Mouse (Mus musculus): Measurements from ENCODE around the gene Enkd1. TPM values are rescaled to one million over a fixed set of nuclear protein-coding genes. Genes with fewer than 3 reads are reported as not detected.

The Enkd1 gene
- polyA plus RNA-seq, 1 experiment from 2014 or later: 10.1 TPM

GRCm38 (mm10) chr8:105689256-105689982 lies 18.6 kb downstream of the Enkd1 start:
- 52% methylated on average over 34 of the region's 35 CpGs for WGBS
- Histone ChIP-seq H3K9ac (ENCODE audit: low read length) (no peak overlapping the region), H3K4me3 (ENCODE audit: control insufficient read depth in 1 of 2, insufficient read depth in 1 of 2, low read depth in 1 of 2, low read length in 2 of 2) (no peak overlapping the region), H3K27ac (replicated peaks in 1 of 2; ENCODE audit: control insufficient read depth in 1 of 2, insufficient read depth in 1 of 2, low read depth in 2 of 2, low read length in 2 of 2) (no peak overlapping the region), H3K4me1 (ENCODE audit: control insufficient read depth in 2 of 2, insufficient read depth in 2 of 2, low read length in 2 of 2) (peaks cover 5 to 15% of the 10 kb centered on the region in 2 experiments; a peak in 2 of 4 replicates), H3K9me3 (ENCODE audit: control insufficient read depth, low read length) (peaks cover 4% of the 10 kb centered on the region; the same call in 1 of the 2 replicates), H3K4me2 (ENCODE audit: low read length) (no peak overlapping the region), H3K27me3 (ENCODE audit: control insufficient read depth, insufficient read depth, low read length) (peaks cover 15% of the 10 kb centered on the region), H3K36me3 (ENCODE audit: control insufficient read depth, insufficient read depth, low read length) (peaks cover 2% of the 10 kb centered on the region)
- ATAC-seq (ENCODE audit: insufficient number of reproducible peaks, insufficient read depth, low FRiP score, low read depth): no peak

DNA sequence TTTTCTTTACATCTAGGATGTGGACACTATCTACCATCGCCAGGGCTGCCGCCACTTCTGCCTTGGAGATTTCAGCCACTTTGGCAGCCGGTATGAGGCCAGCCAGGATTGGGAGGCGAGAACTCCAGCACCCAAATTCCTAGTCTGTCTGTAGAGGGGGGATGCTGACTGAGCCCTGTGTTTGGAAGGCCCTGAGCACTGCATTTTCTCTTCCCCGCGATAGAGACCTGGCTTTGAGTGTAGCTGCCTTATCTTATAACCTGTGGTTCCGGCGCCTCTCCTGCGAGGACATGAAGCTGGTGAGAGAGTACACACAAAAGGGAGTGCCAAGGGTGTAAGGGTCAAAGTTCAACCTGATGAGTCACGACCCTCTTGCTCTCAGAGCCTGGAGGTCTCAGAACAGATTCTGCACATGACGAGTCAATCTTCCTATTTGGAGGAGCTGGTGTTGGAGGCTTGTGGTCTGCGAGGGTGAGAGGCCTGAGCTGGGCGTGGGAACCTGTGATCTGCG lies 19.7 kb downstream of the Enkd1 start:
- Histone ChIP-seq H3K9ac (ENCODE audit: low read length) (no peak overlapping the region), H3K27me3 (ENCODE audit: control insufficient read depth, insufficient read depth, low read length) (peaks cover 15% of the 10 kb centered on the region), H3K4me3 (ENCODE audit: control insufficient read depth in 1 of 2, insufficient read depth in 1 of 2, low read depth in 1 of 2, low read length in 2 of 2) (no peak overlapping the region), H3K4me1 (ENCODE audit: control insufficient read depth in 2 of 2, insufficient read depth in 2 of 2, low read length in 2 of 2) (peaks cover 0 to 10% of the 10 kb centered on the region in 2 experiments; a peak in 1 of 4 replicates), H3K9me3 (ENCODE audit: control insufficient read depth, low read length) (peaks cover 4% of the 10 kb centered on the region; the same call in 1 of the 2 replicates), H3K4me2 (ENCODE audit: low read length) (no peak overlapping the region), H3K36me3 (ENCODE audit: control insufficient read depth, insufficient read depth, low read length) (peaks cover 13% of the 10 kb centered on the region), H3K27ac (replicated peaks in 1 of 2; ENCODE audit: control insufficient read depth in 1 of 2, insufficient read depth in 1 of 2, low read depth in 2 of 2, low read length in 2 of 2) (no peak overlapping the region)
- 32% methylated on average over 14 of the region's 14 CpGs for WGBS
- no peak for ATAC-seq (ENCODE audit: insufficient number of reproducible peaks, insufficient read depth, low FRiP score, low read depth)

DNA sequence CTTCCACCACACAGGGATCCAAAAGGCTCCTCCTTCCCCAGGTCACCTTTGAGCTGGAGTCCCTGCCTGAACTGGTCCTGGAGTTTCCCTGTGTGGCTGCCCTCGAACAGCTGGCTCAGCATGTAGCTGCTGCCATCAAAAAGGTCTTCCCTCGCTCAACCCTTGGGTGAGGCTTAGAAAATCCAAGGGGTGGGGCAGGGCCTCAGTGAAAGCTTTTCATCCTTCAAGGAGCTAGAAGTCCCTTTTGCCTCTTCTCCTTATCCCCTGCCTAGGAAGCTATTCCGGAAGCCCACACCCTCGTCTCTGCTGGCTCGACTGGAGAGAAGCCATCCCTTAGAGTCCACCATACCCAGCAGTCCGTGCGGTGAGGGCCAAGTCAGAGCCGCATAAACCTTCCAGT lies 20.5 kb downstream of the Enkd1 start:
- H3K4me1 ChIP-seq (ENCODE audit: control insufficient read depth in 2 of 2, insufficient read depth in 2 of 2, low read length in 2 of 2): peaks cover 0 to 10% of the 10 kb centered on the region in 2 experiments; a peak in 1 of 4 replicates
- H3K9me3 ChIP-seq (ENCODE audit: control insufficient read depth, low read length): no peaks in the 10 kb centered on the region
- no peak overlapping the region for H3K9ac ChIP-seq (ENCODE audit: low read length)
- no peak for ATAC-seq (ENCODE audit: insufficient number of reproducible peaks, insufficient read depth, low FRiP score, low read depth)
- H3K27ac ChIP-seq (replicated peaks in 1 of 2; ENCODE audit: control insufficient read depth in 1 of 2, insufficient read depth in 1 of 2, low read depth in 2 of 2, low read length in 2 of 2): no peak overlapping the region
- H3K4me2 ChIP-seq (ENCODE audit: low read length): no peak overlapping the region
- WGBS: 58% methylated on average over 8 of the region's 8 CpGs
- peaks cover 15% of the 10 kb centered on the region for H3K27me3 ChIP-seq (ENCODE audit: control insufficient read depth, insufficient read depth, low read length)
- peaks cover 21% of the 10 kb centered on the region for H3K36me3 ChIP-seq (ENCODE audit: control insufficient read depth, insufficient read depth, low read length)
- H3K4me3 ChIP-seq (ENCODE audit: control insufficient read depth in 1 of 2, insufficient read depth in 1 of 2, low read depth in 1 of 2, low read length in 2 of 2): no peak overlapping the region

DNA sequence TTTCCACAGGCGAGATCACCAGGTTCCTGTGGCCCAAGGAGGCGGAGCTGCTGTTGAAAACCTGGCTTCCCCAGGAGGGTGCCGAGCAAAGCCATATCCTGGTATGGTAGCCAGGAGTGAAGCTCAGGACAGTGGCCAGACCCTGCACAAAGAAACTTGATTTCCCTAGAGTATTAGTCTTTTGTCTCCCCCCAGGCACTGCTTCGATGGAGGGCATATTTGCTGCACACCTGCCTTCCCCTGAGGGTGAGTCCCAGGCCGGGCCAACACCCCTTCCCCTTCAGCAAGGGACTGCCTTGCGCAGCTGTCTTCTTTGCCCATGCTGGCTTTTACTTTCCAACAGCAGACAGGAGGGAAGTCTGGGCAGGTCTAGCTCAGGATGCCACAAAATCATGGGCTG lies 21.5 kb downstream of the Enkd1 start:
- Histone ChIP-seq H3K4me3 (ENCODE audit: control insufficient read depth in 1 of 2, insufficient read depth in 1 of 2, low read depth in 1 of 2, low read length in 2 of 2) (no peak overlapping the region), H3K4me1 (ENCODE audit: control insufficient read depth in 2 of 2, insufficient read depth in 2 of 2, low read length in 2 of 2) (peaks cover 0 to 10% of the 10 kb centered on the region in 2 experiments; a peak in 1 of 4 replicates), H3K27me3 (ENCODE audit: control insufficient read depth, insufficient read depth, low read length) (peaks cover 15% of the 10 kb centered on the region), H3K9me3 (ENCODE audit: control insufficient read depth, low read length) (no peaks in the 10 kb centered on the region), H3K27ac (replicated peaks in 1 of 2; ENCODE audit: control insufficient read depth in 1 of 2, insufficient read depth in 1 of 2, low read depth in 2 of 2, low read length in 2 of 2) (no peak overlapping the region), H3K4me2 (ENCODE audit: low read length) (no peak overlapping the region), H3K36me3 (ENCODE audit: control insufficient read depth, insufficient read depth, low read length) (peaks cover 31% of the 10 kb centered on the region), H3K9ac (ENCODE audit: low read length) (no peak overlapping the region)
- no peak for ATAC-seq (ENCODE audit: insufficient number of reproducible peaks, insufficient read depth, low FRiP score, low read depth)
- WGBS: 63% methylated on average over 6 of the region's 6 CpGs

GRCm38 (mm10) chr8:105685796-105686308 lies 22.2 kb downstream of the Enkd1 start, which contains the start of gene Carmil2:
Gene Carmil2, plus strand, starts transcription at chr8:105686274.
- H3K4me3 ChIP-seq (ENCODE audit: control insufficient read depth in 1 of 2, insufficient read depth in 1 of 2, low read depth in 1 of 2, low read length in 2 of 2): peak within 1 kb of the TSS; percentile 2 to 12; a peak in 2 of 4 replicates
- H3K9ac ChIP-seq (ENCODE audit: low read length): peak within 1 kb of the TSS; percentile 52
- H3K36me3 ChIP-seq (ENCODE audit: control insufficient read depth, insufficient read depth, low read length): peaks cover 38% of the 10 kb centered on the region
- 12% methylated on average over 26 of the region's 26 CpGs for WGBS
- H3K9me3 ChIP-seq (ENCODE audit: control insufficient read depth, low read length): no peaks in the 10 kb centered on the region
- H3K27ac ChIP-seq (replicated peaks in 1 of 2; ENCODE audit: control insufficient read depth in 1 of 2, insufficient read depth in 1 of 2, low read depth in 2 of 2, low read length in 2 of 2): no peak within 1 kb of the TSS
- H3K4me2 ChIP-seq (ENCODE audit: low read length): peak within 1 kb of the TSS; percentile 48
- H3K4me1 ChIP-seq (ENCODE audit: control insufficient read depth in 2 of 2, insufficient read depth in 2 of 2, low read length in 2 of 2): peaks cover 0 to 10% of the 10 kb centered on the region in 2 experiments; a peak in 1 of 4 replicates
- peaks cover 15% of the 10 kb centered on the region for H3K27me3 ChIP-seq (ENCODE audit: control insufficient read depth, insufficient read depth, low read length)
- ATAC-seq (ENCODE audit: insufficient number of reproducible peaks, insufficient read depth, low FRiP score, low read depth): no peak

- Histone ChIP-seq H3K4me3 (ENCODE audit: control insufficient read depth in 1 of 2, insufficient read depth in 1 of 2, low read depth in 1 of 2, low read length in 2 of 2) (no peak overlapping the region), H3K4me1 (ENCODE audit: control insufficient read depth in 2 of 2, insufficient read depth in 2 of 2, low read length in 2 of 2) (peaks cover 0 to 10% of the 10 kb centered on the region in 2 experiments; a peak in 1 of 4 replicates), H3K27ac (replicated peaks in 1 of 2; ENCODE audit: control insufficient read depth in 1 of 2, insufficient read depth in 1 of 2, low read depth in 2 of 2, low read length in 2 of 2) (no peak overlapping the region), H3K9me3 (ENCODE audit: control insufficient read depth, low read length) (no peaks in the 10 kb centered on the region), H3K36me3 (ENCODE audit: control insufficient read depth, insufficient read depth, low read length) (peaks cover 43% of the 10 kb centered on the region), H3K4me2 (ENCODE audit: low read length) (peak overlapping the region; percentile 48; the same call in 1 of the 2 replicates), H3K9ac (ENCODE audit: low read length) (no peak overlapping the region), H3K27me3 (ENCODE audit: control insufficient read depth, insufficient read depth, low read length) (peaks cover 14% of the 10 kb centered on the region)
- ATAC-seq (ENCODE audit: insufficient number of reproducible peaks, insufficient read depth, low FRiP score, low read depth): no peak
- WGBS: 73% methylated on average over 7 of the region's 7 CpGs
Measured at GRCm38 (mm10) chr8:105685325-105685724, 22.7 kb downstream of the Enkd1 start.

- 87% methylated on average over 1 of the region's 1 CpGs for WGBS
- H3K9ac ChIP-seq (ENCODE audit: low read length): no peak overlapping the region
- no peaks in the 10 kb centered on the region for H3K9me3 ChIP-seq (ENCODE audit: control insufficient read depth, low read length)
- H3K27ac ChIP-seq (replicated peaks in 1 of 2; ENCODE audit: control insufficient read depth in 1 of 2, insufficient read depth in 1 of 2, low read depth in 2 of 2, low read length in 2 of 2): no peak overlapping the region
- ATAC-seq (ENCODE audit: insufficient number of reproducible peaks, insufficient read depth, low FRiP score, low read depth): no peak
- no peak overlapping the region for H3K4me2 ChIP-seq (ENCODE audit: low read length)
- H3K4me1 ChIP-seq (ENCODE audit: control insufficient read depth in 2 of 2, insufficient read depth in 2 of 2, low read length in 2 of 2): no peaks in the 10 kb centered on the region
- no peak overlapping the region for H3K4me3 ChIP-seq (ENCODE audit: control insufficient read depth in 1 of 2, insufficient read depth in 1 of 2, low read depth in 1 of 2, low read length in 2 of 2)
- H3K27me3 ChIP-seq (ENCODE audit: control insufficient read depth, insufficient read depth, low read length): no peaks in the 10 kb centered on the region
- peaks cover 98% of the 10 kb centered on the region for H3K36me3 ChIP-seq (ENCODE audit: control insufficient read depth, insufficient read depth, low read length)
Measured at GRCm38 (mm10) chr8:105677891-105678290, 30.1 kb downstream of the Enkd1 start.

Data from heart, embryonic 14.5 days (tissue).